In genomic region chr9:77923774-77924173, GRCm38 (mm10) we compare ENCODE assay signal across 19 mouse cellular contexts. TPM values are rescaled to one million over a fixed set of nuclear protein-coding genes. Genes with fewer than 3 reads are reported as not detected.
DNase-seq lines count a peak whose midpoint lies in the region; ATAC-seq and TF ChIP-seq lines count a peak whose summit lies in the region.
"Had no signal": no experiment of that assay in that cellular context is flagged by ENCODE, and none has a peak within 500 bp of the region (broad histone marks: within the 10 kb centered on the region; RNA-seq: fewer than 3 reads in every experiment).

No protein-coding gene starts in this region.

- no peak overlapping the region for H3K9ac ChIP-seq in kidney, embryonic 15.5 days
- no peak overlapping the region for H3K9ac ChIP-seq in intestine, postnatal 0 days (ENCODE audit: low read depth, low read length)
- H3K9ac ChIP-seq: hindbrain, embryonic 14.5 days; midbrain, embryonic 12.5 days; neural tube, embryonic 12.5 days had no signal

- no peaks in the 10 kb centered on the region for H3K9me3 ChIP-seq in kidney, embryonic 15.5 days (replicated peaks)
- H3K9me3 ChIP-seq in intestine, postnatal 0 days (ENCODE audit: control insufficient read depth), result no peaks in the 10 kb centered on the region
- H3K9me3 ChIP-seq: midbrain, embryonic 12.5 days; neural tube, embryonic 12.5 days had no signal

- H3K4me1 ChIP-seq in kidney, embryonic 15.5 days, result peaks cover 56% of the 10 kb centered on the region
- H3K4me1 ChIP-seq in intestine, postnatal 0 days (replicated peaks; ENCODE audit: control insufficient read depth, insufficient read depth, low read length), result peaks cover 17% of the 10 kb centered on the region; the same call in 1 of the 2 replicates

- DNase-seq in kidney, postnatal 10 days, result no peak
- peak; percentile 41 for DNase-seq in splenic B cell, adult 2 months (ENCODE audit: low read depth, low spot score)
- no peak for DNase-seq in gastrocnemius, adult 8-10 months (ENCODE audit: low spot score in 2 of 2)
- no peak for DNase-seq in layer of hippocampus, postnatal 36 days
- DNase-seq: adrenal gland, postnatal 25 days; cerebellum, adult 11 months; cerebellum, postnatal 10 days; gastrocnemius, postnatal 10 days; kidney, adult 11 months; liver had no signal

- H3K36me3 ChIP-seq in kidney, embryonic 15.5 days, result no peaks in the 10 kb centered on the region
- H3K36me3 ChIP-seq in intestine, postnatal 0 days (ENCODE audit: control insufficient read depth, insufficient read depth), result 0 out of 2 replicates have a peak, but pooled peaks cover 3% of the 10 kb centered on the region
- H3K36me3 ChIP-seq in splenic B cell, adult 2 months (ENCODE audit: control insufficient read depth, insufficient read depth, low read length, poor library complexity, severe bottlenecking), result no peaks in the 10 kb centered on the region
- H3K36me3 ChIP-seq: midbrain, embryonic 12.5 days; neural tube, embryonic 12.5 days had no signal

- 0 out of 2 replicates have a peak, but pooled peaks have one; percentile 43 for ATAC-seq in kidney, embryonic 15.5 days (replicated peaks; ENCODE audit: low FRiP score)
- peak; percentile 63 for ATAC-seq in granulocyte monocyte progenitor cell, adult 5-6 weeks (replicated peaks; ENCODE audit: poor library complexity, severe bottlenecking)
- ATAC-seq in intestine, postnatal 0 days, result peak; percentile 25; the same call in 1 of the 2 replicates
- ATAC-seq: Patski had no signal

- H3K4me3 ChIP-seq in kidney, embryonic 15.5 days (replicated peaks), result no peak overlapping the region
- H3K4me3 ChIP-seq in intestine, postnatal 0 days (ENCODE audit: low read depth, low read length), result no peak overlapping the region
- H3K4me3 ChIP-seq: midbrain, embryonic 12.5 days; neural tube, embryonic 12.5 days had no signal

- H3K27ac ChIP-seq in kidney, embryonic 15.5 days, result no peak overlapping the region
- H3K27ac ChIP-seq in intestine, postnatal 0 days (ENCODE audit: low read depth, low read length), result peak overlapping the region; percentile 57
- H3K27ac ChIP-seq: hindbrain, embryonic 14.5 days; kidney, postnatal 0 days; macrophage; midbrain, embryonic 12.5 days; neural tube, embryonic 12.5 days had no signal

- no peak for TF ChIP-seq CTCF in intestine, postnatal 0 days (IDR thresholded peaks at IDR 0.05; ENCODE audit: low read depth)

- H3K4me2 ChIP-seq in kidney, embryonic 15.5 days, result no peak overlapping the region
- peak overlapping the region; percentile 45 for H3K4me2 ChIP-seq in intestine, postnatal 0 days (replicated peaks; ENCODE audit: low read depth)
- H3K4me2 ChIP-seq: hindbrain, embryonic 14.5 days; midbrain, embryonic 12.5 days; neural tube, embryonic 12.5 days had no signal

- H3K27me3 ChIP-seq in kidney, embryonic 15.5 days, result no peaks in the 10 kb centered on the region
- no peaks in the 10 kb centered on the region for H3K27me3 ChIP-seq in intestine, postnatal 0 days (replicated peaks; ENCODE audit: control insufficient read depth, insufficient read depth, low read length)
- no peaks in the 10 kb centered on the region for H3K27me3 ChIP-seq in splenic B cell, adult 2 months (ENCODE audit: control insufficient read depth, insufficient read depth, low read length, poor library complexity, severe bottlenecking)
- H3K27me3 ChIP-seq: midbrain, embryonic 12.5 days; neural tube, embryonic 12.5 days; Patski had no signal

- WGBS in kidney, embryonic 15.5 days, result 80% methylated on average over 8 of the region's 8 CpGs
- WGBS in intestine, postnatal 0 days, result 67% methylated on average over 8 of the region's 8 CpGs

RNA-seq across cellular contexts. Expression of gene Elovl5, which starts 6.6 kb away (rescaled TPM):
- 88.5 and 93.2 TPM in 2 replicates for polyA plus RNA-seq in kidney, embryonic 15.5 days (2015; fragmentation: Nextera tagmentation; extraction: Ambion mirVana)
- 79.8 and 80.9 TPM in 2 replicates for total RNA-seq in granulocyte monocyte progenitor cell, adult 5-6 weeks (2014; fragmentation: Nextera tagmentation)
- total RNA-seq in granulocyte monocyte progenitor cell, adult 5-6 weeks (2017), result 123 and 128 TPM in 2 replicates
- 32.5 and 35.0 TPM in 2 replicates for polyA plus RNA-seq in intestine, postnatal 0 days (2015; fragmentation: Nextera tagmentation; extraction: Ambion mirVana)
- total RNA-seq in gastrocnemius, adult 8-10 months (2022), result 1 to 10 TPM; 5.3 to 6.6 (median 5.7) TPM
- total RNA-seq in layer of hippocampus, postnatal 36 days (2021), result 10 to 100 TPM; 69.6 to 74.8 TPM

Comparison
In these comparisons a context has a peak if more than half of its experiments do, and no peak if none do; other contexts are left out.
1. RNA of gene Elovl5, which starts 6.6 kb away (total RNA-seq): 79.8 to 128 TPM in granulocyte monocyte progenitor cell, adult 5-6 weeks and 69.6 to 74.8 TPM in layer of hippocampus, postnatal 36 days; 5.3 to 6.6 TPM in gastrocnemius, adult 8-10 months; every median in the first group is over 4 times any median in the second.
2. Peak in every context shown above with its lines, with median percentiles within 50 percentile points of each other: ATAC-seq.